Mouse (Mus musculus) lung, postnatal 36 days (tissue): ENCODE data around the gene Cdca8.

Experiments
- DNase-seq: peaks from one replicate; pipeline ENCODE4 v3.0.0; 2022; ENCODE audit warnings: mixed read lengths

Cdca8 gene

DNA sequence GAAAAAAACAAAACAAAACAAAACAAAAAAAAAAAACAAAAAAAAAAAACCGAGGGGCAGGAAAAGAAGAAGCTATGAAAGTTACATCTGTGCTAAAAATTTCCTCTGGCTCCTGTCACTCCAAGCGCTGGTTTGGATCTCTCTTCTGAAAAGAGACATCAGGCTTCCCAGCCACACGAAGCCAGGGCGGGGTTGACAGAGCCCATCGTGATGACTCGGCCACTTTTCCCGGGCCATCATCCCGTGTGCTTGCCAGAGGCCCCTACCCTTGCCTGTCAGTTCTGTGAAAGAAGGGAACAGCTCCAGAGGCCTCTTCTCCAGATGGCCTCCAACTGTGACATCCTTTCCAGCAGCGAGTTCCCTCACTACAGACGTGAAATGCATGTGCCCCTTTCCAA lies 11.9 kb upstream of the Cdca8 start:
- DNase-seq = peak; percentile 17

DNA sequence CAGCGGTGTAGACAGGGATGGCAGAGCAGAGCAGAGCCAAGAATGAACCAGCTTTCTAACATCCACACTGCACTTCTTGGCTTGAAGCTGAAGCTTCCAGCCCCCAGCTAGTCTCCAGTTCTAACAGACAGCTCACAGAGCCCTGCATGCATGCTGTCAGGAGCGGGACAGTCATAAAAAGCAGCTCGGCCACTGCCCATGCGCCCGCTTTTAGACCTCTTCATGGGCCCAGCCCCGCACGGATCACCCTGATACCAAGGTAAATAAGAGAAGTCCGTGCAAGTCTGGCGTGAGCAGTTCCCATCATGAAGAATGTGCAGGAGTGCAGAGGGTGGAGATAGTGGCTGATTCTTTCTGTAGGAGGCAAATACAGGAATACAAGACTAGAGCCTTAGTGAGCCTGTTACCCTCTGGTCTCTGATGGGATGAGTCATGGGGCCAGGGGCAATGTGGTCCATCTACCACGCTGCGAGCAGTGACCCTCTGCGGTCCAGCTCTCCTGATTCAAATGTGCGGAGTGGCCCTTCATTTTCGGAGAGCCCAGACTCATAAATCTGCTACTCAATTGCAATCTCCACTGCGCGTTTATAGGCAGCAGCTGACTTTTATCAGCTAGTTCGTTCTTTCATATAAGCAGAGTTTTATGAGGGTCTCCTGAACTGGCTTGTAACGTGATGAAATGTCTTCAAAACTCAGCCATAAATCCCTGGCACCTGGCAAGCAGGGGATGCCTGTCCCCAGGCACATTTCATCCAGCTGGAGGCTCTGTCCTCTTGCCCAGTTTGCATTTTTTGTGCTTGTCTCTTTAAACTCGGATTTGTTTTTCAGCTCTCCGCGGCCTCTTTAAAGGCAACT lies 11.3 kb upstream of the Cdca8 start:
- DNase-seq = peak; percentile 23

DNA sequence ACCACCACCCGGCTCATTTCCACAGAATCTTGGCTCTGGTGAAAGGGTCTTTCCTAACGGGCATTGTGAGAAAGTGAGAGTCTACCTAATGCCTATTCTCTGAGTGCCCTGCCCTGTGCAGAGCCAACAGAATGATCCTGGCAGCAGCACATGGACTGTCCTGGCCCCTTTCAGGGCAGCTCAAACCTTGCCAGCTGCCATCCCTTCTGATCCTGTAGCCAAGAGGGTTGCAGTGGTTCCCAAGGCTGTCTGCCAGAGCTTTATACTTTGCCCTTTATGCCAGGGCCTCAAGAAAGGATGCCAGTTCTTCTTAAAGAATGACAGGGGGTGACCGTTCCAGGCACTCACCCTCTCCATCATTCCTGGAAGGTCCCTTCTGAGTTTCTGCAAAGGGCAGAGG lies 10.4 kb upstream of the Cdca8 start:
- DNase-seq = no peak

DNA sequence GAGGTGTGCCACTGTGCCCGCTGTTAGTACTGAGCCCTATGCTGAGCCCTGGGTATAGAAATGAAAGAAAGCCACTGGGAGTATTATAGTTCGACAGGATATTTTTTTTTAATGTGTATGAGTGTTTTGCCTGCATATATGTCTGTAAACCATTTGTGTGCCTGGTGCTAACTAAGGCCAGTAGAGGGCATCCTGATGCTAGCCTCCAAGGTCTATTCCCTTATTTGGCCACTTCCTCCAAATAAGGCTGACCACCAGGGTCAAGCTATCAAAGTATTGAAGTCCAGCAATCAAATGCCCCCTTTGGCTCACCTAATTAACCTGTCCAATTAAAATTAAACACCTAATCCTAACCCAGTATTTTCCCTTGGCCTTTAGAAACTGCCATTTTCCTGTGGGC lies 5.8 kb upstream of the Cdca8 start:
- DNase-seq = peak; percentile 15

DNA sequence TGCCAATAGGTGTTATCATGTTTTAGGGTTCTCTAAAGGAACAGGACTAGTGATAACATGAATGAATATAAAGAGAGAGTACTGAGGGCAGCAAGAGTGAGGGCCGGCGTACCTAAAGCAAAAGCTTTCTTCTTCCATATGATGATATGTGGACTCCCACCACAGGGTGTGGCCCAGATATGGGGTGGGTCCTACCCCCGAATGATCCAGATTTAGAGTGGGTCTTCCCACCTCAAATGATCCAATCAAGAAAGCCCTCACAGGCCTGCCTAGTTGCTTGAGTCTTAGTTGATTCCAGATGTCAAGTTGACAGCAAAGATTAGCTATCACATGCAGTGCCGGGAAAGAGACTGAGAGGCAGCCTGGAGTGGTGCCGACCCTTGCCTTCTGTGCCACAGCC lies 4.7 kb upstream of the Cdca8 start:
- no peak for DNase-seq

DNA sequence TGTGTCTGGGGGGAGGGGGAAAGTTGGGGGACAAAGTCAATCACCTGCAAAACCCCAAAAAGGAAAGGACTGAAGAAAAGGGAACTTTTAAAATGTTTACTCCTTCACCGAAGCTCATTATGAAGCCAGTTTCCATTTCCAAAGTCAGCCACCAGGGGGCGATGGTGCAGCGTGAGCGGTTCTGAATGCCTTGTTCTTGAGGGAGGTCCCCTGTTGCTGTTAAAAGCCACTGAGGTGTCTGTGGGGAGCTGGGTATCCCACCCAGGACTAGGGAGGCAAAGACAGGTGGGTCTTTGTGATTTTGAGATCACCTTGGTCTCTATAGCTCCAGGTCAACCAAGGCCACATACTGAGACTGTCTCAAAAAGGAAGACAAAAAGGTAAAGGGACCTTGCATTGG lies 3.9 kb upstream of the Cdca8 start:
- peak; percentile 88 for DNase-seq

DNA sequence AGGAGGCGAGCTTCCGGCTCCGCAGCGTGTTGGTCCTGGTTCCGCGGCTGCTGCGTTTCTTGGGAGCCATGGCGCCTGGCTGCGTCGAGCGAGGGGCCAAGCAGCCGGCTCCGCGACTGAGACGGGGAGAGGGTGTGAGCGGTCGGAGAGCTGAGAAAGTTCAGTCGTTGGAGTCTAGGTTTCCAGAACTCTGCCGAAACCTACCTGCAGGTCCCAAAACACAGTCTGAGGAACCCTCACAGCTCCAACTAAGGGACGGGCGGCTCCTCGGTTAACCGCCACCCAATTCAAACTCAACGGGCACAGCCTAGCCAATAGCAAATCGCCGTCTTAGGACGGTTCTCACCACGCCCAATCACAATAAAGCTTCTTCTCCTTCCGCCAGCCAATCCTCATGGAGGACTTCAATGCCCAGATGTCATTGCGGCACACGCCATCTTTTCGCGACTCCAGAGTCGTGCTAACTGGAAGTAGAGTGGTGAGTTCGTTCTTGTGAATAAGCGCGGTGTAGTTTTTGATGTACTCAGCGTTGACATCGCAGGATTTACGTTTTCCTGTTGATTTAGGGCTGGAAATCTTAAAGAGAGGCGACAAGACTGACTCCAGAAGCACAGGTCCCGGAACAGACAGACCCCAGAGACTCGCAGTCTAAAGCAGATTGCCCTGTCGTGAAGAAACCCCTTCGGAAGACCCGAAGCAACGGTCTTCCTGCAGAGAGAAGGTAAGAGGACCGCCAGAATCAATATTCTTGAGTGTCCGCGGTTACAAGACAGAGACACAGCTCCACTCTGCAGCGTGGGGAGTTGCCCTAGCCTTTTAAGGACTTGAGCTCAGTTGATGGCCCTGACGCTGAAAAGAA lies 2.3 kb downstream of the Cdca8 start, which contains the start of gene 9930104L06Rik:
Gene 9930104L06Rik, plus strand, starts transcription at position 436 of the 859 bp plus-strand sequence.
- peak; percentile 99 for DNase-seq

DNA sequence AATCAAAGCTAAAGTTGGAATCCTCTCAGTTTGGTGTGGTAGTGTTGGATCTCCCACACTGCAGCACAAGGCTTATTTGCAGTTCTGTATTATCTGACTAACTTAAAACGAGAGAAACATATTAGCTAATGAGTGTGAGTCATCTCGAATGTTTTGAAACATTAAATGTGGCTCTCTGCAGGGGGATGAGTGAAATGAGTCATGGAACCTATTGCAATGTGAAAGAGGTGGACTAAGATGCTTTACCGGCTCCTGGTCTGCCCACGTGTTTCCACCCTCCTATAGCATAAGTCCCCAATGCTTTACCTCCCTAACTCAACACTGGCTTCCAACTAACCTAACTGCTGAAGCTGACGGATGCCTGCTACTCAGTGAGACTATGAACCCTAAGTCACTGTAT lies 11.0 kb downstream of the Cdca8 start:
- DNase-seq = no peak

DNA sequence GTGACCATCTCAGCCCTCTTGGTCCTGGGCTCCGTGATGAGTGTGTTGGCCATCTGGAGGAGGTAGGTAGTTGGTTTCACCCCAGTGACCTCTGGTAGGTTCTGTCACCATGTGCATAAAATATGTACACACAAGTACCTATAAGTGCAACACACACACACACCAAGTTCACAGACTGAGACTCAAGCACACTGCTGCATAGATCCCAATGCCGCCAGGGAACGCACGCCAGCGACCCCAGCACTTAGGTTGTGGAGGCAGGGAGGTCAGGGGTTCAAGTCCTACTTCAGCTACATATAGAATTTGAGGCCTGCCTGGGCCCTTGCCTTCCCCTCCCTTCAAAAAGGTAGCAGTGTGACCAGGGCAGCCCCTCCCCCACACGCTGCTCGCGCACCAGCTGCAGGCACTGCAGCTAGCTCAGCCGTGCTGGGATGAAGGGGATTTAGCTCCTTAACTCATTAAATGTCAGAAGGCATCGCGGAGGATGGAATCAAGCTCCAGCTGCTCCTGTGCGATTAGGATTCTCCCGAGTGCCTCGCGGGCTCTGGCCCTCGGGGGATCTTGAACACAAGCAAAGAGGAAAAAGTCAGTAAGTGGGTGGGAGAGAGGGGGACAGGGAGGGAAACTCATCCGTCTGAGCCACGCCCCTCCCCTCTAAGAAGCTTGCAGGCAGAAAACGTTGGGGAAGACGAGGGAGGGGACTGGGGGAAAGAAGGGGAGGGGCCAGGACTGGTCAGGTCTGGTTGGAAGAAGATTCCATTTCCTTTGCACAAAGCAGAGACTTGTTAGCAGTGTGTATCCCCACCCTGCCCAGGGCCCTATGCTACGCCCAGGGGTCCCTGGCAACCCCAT lies 32.9 kb downstream of the Cdca8 start:
- no peak for DNase-seq

DNA sequence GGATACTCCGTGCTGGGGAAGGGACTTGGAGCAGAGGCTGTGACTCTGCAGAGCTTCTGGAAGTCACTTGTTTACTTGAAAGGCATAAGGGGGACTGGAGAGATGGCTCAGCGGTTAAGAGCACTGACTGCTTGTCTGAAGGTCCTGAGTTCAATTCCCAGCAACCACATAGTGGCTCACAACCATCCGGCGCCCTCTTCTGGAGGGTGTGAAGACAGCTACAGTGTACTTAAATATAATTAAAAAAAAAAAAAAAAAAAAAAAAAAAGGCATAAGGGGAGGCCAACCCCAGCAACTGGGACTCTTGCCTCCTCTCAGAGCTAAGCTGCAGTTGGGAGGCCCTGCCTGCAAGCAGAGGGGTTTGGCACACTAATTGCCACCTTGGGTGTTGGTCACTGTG lies 33.7 kb downstream of the Cdca8 start:
- no peak for DNase-seq

DNA sequence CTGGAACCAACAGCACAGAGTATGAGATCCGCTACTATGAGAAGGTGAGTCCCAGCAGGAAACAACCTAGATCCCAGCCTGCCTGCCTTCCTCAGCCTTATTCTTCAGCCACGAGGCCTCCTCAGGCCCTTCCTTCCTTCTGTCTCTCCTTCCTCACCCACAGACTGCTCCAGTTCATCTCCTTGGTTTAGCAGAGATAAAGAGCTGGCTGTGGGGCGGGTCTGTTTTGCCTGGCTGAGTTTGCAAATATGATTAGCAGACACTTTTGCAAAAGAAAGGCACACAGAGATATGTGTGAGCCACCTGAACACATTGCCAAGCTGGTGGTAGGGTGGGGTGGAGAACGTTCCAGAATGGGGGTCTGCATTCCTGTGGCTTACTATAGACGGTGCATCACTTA lies 39.2 kb downstream of the Cdca8 start:
- DNase-seq = no peak

DNA sequence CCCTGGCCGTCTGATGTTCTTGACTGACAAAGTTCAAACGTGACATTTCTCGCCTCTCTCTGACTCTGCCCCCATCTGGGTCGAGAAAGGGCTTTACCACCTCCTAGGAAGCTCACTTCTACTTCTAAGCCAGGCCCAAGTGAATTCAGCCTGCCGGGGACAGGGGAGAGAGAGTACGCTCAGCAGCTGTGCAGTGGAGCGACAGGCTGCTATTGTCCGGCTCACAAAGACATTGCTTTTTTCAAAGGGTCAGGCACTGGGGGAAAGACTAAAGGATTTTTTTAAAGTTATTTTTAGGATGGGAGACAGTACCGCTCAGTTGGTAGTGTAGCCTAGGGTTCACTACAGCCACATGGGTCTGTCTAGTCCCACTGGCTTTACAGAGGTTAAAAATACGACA lies 40.7 kb downstream of the Cdca8 start:
- DNase-seq = no peak

DNA sequence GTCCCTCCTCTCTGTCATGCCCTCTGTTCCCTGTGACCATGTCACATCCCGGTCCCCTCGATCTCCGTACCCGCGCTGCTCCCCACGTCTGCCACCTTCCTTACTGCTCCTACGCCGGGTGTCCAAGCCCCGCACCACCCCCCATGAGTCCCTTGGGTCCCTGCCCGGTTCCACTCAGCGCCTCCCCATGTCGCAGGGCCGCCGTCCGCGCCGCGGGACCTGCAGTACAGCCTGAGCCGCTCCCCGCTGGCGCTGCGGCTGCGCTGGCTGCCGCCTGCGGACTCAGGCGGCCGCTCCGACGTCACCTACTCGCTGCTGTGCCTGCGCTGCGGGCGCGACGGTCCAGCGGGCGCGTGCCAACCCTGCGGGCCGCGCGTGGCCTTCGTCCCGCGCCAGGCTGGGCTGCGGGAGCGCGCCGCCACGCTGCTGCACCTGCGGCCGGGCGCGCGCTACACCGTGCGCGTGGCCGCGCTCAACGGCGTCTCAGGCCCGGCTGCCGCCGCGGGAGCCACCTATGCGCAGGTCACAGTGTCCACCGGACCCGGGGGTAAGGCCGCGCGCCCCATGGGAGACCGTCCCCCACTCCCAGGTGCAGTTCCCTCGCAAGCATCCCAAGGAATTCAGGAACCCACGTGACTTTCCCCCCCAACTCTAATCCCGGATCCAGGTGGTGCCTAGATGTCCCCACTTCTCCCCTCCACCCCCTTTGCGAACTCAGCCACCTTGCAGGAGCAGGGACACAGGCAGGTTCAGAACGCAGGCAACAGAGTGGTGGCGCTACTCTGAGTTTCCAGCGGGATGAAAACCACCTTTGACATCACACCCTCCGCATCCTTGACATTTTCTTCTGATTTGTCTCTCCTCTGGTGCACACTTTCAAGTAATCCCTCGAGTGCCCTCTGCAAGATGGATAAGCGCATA lies 44.3 kb downstream of the Cdca8 start:
- DNase-seq = no peak

DNA sequence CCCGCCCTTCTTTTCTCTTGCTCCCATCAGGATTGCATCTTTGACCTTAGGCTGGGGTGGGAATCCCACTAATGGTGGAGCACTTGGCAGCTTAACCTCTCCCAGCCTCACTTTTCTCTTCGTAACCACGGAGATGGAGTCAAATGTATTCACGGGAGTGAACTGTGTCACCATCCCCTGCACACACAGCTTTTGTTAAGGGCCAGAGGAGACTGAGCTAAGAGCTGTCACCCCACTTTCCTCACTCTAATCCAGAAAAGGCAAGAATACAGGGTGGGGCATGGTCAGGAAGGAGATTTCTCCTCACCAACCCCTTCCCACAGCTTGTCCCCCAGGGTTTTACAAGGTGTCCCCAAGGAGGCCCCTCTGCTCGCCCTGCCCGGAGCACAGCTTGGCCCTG lies 45.3 kb downstream of the Cdca8 start:
- DNase-seq = no peak

DNA sequence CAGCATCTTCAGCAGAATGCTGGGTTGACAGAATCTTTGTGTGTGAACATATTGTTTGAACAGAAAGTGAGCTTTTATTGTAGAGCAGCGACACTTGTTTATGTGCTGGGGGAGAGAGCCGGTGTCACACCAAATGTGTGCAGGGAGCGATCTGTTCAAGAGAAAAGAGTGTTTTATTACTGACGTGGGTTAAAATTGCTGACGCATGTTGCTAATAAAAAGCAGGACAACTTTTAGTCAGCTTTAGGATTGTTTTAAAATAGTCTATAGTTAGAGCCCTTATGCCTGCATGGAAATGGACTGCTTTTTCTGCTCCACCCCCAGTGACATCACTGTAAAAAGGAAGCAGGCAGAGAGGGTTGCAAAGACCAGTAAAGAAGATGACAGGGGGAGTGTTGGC lies 48.3 kb downstream of the Cdca8 start:
- DNase-seq = no peak

DNA sequence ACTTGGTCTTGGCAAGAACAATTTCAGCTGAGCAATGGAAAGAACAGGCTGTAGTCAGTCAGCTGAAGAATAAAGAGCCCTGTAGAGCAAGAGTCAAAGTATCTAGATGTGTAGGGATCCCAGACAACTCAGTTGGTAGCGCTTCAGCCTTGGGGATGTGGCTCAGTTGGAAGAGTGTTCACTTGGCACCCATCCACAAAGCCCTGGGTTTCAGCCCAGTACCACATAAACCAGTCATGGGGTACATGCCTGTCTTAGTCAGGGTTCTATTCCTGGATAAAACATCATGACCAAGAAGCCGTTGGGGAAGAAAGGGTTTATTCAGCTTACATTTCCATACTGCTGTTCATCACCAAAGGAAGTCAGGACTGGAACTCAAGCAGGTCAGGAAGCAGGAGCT lies 49.2 kb downstream of the Cdca8 start:
- DNase-seq = no peak

DNA sequence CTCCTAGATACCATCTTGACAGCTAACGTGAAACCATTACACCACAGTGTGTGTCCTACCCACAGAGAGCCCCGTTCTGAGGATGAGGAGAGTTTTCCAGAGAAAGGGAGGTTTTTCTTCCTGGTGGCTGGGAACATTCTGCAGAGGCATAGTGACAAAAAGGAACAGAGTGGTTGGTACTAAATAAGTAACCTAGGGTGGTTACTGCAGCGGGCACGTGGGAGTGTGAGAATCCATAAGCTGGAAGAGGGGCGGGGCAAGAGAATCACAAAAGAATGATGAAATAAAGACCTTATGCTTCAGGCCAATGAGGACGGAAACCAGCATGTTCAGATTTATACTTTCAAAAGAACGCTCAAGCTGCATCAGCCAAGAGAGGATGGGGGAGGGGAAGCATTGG lies 50.4 kb downstream of the Cdca8 start:
- DNase-seq = no peak

DNA sequence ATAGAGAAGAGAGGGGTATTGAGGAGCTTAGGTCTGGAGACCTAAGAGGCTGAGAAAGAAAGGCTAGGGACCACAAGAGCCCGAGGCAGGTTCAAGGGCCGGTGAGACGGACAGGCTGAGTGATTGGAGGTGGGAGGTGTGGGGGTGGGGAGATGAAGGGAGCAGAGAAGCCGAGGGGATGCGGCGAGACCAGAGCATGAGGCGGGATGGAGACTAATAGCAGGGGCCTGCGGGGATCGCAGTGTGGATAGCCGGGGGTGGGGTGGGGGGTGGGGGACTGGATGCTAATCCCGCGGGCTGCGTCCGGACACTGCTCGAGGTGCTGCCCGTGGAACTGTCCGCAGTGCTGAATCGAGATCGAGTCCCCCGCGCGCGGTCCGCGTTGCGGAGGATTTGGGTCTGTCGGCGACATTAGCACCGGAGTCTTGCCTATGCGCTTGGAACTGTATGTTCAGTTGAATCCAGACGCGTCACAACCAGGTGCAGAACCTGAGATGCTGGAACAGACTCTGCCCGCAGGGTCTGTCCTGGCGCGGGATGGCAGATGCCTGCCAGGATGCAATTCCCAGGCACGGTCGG lies 56.9 kb downstream of the Cdca8 start:
- peak; percentile 9 for DNase-seq

DNA sequence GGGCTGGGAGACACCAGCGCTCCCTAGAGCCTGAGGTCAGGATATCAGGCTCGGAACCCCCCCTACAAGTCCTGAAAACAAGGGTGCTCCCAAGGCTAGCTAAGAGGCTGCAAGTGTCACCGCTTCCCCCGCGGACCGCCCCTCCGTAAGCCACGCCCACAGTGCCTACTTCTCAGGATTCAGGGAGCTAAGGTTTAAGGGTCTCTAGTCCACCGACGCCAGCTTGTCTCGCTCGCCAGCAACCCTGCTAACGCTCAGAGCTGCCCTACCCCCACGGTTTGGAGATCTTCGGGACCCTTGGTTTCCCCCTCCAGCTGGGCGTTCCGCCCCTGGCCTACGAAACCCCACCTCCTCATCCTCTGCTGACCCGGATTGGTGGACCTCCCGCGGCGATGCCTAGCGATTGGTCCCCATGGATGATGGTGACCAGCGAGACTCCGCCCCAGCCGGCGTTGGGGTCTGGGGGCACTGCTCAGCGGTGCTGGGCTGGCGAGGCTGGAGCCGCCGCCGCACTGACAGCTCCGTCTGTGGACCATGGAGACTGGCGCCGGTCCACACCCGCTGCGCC lies 57.7 kb downstream of the Cdca8 start:
- DNase-seq = no peak

DNA sequence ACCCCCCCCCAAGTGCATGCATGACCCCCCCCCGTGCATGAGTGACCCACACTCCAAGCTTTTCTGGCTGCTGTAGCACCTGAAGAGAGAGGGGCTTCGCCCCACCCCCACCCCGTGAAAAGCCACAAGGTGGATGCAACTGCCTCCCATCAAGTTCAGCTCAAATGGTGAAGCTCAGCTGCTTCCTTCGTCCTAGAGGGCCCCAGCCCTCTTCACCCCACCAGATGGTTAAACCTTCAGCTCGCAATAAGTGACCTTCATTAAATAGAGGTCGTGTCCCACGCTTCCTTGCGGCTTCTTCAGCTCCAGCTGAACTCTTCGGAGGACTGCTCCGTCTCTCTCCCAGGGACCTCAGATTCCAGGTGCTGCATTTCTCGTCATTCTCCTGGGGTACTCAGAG lies 58.5 kb downstream of the Cdca8 start, which contains the start of gene Epha10:
Gene Epha10, plus strand, starts transcription at position 301 of the 400 bp plus-strand sequence.
- no peak for DNase-seq

DNA sequence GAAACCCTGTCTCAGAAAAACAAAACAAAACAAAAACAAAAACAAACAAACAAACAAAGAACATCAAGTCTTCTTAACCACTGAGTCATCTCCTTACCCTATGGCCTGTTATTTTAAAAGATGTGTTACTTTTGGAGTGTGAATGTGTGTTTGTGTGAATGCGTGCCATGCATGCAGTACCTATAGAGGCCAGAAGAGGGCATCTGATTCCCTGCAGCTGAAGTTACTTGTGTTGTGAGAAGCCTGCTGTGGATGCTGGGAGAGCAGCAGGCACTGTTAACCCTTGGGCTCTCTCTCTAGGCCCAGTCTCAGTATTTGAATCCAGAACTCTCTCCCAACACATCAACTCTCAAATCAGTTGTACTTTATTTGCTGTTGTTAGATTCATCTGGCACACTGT lies 66.4 kb downstream of the Cdca8 start:
- DNase-seq = no peak
